Mouse (Mus musculus): ENCODE data around the gene Mag. TPM values are rescaled to one million over a fixed set of nuclear protein-coding genes. Genes with fewer than 3 reads are reported as not detected.

Mag gene
- polyA plus RNA-seq, 1 experiment, result 7.2 TPM

DNA sequence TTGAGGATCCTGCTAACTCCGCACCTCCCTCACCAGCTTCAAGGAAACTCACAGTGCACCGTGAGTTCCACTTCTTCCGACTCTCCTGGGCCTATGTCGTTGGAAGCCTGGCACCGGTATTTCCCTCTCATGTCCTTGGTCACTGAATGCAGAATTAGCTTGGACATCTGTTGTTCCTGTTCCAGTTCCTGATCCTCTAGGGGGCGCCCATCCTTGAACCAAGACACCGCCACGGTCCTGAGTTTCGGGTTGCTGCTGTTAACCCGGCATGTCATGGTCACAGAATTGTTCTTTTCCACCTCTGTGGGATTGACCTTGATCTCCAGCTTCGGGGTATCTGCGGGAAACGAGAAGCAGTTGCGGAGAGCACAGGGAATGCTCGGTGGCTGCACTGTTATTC lies 41.6 kb downstream of the Mag start:
- no peak overlapping the region for H3K4me3 ChIP-seq (replicated peaks; ENCODE audit: control insufficient read depth, low read depth, low read length)
- TF ChIP-seq POLR2A (IDR thresholded peaks at IDR 0.05; ENCODE audit: borderline replicate concordance, control insufficient read depth, low read depth, low read length) (no peak), CTCF (IDR thresholded peaks at IDR 0.05; ENCODE audit: control insufficient read depth, insufficient read depth, low read length) (peak; percentile 83)
- peaks cover 1% of the 10 kb centered on the region for H3K4me1 ChIP-seq (ENCODE audit: control insufficient read depth, insufficient read depth, low read length)
- 15% methylated on average over 15 of the region's 15 CpGs for WGBS
- no peak overlapping the region for H3K27ac ChIP-seq (ENCODE audit: control insufficient read depth, insufficient read depth, low read depth, low read length, poor library complexity)

DNA sequence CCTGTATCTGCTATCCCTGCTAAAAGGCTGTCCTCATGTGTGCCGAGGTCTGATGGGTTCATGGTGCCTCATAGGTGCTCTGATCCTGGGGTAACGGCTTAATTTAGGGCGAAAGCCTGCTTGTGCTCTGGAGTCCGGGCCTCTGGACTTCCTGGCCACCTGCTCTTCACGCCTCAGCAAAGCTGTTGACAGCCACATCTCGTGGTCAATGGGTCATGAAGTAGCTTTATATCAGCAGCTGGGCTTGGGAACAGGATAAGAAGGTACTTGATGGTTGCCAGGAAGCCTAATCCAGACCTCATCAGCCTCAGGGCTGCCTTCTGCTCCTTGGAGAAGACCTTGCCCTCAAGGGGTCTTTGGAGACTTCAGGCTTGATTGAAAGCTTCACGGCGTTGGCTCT lies 51.3 kb downstream of the Mag start:
- Histone ChIP-seq H3K27ac (ENCODE audit: control insufficient read depth, insufficient read depth, low read depth, low read length, poor library complexity) (peak overlapping the region; percentile 68), H3K4me3 (replicated peaks; ENCODE audit: control insufficient read depth, low read depth, low read length) (no peak overlapping the region), H3K4me1 (ENCODE audit: control insufficient read depth, insufficient read depth, low read length) (no peaks in the 10 kb centered on the region; the same call in 1 of the 2 replicates)
- no peak for TF ChIP-seq POLR2A (IDR thresholded peaks at IDR 0.05; ENCODE audit: borderline replicate concordance, control insufficient read depth, low read depth, low read length)
- TF ChIP-seq CTCF (IDR thresholded peaks at IDR 0.05; ENCODE audit: control insufficient read depth, insufficient read depth, low read length), result no peak
- WGBS, result 53% methylated on average over 8 of the region's 8 CpGs

DNA sequence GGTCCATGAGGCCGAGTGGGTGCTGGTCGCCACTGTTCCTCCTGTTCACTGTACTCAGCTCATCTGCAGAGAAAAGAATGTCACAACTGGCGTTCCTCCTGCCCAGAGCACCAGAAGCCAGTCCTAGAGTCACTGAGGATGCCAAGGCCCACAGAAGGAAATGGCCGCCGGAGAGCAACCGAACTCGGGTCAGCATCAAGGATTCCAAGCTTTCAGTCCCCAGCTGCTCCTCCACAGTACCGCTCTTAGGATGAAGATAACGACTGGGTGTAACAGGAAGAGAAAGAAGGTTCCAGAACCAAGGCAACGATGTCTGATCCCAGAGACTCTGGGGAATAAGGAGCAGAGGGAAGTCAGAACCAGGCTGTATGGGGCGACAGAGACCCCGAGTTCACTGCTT lies 53.2 kb downstream of the Mag start, which contains the start of gene Ffar1:
Gene Ffar1 (minus strand): TSS at position 101 of the 400 bp plus-strand sequence.
- H3K4me3 ChIP-seq (replicated peaks; ENCODE audit: control insufficient read depth, low read depth, low read length), result no peak within 1 kb of the TSS
- TF ChIP-seq CTCF (IDR thresholded peaks at IDR 0.05; ENCODE audit: control insufficient read depth, insufficient read depth, low read length), result no peak
- WGBS, result 81% methylated on average over 12 of the region's 12 CpGs
- H3K4me1 ChIP-seq (ENCODE audit: control insufficient read depth, insufficient read depth, low read length), result no peaks in the 10 kb centered on the region; the same call in 1 of the 2 replicates
- no peak within 1 kb of the TSS for H3K27ac ChIP-seq (ENCODE audit: control insufficient read depth, insufficient read depth, low read depth, low read length, poor library complexity)

DNA sequence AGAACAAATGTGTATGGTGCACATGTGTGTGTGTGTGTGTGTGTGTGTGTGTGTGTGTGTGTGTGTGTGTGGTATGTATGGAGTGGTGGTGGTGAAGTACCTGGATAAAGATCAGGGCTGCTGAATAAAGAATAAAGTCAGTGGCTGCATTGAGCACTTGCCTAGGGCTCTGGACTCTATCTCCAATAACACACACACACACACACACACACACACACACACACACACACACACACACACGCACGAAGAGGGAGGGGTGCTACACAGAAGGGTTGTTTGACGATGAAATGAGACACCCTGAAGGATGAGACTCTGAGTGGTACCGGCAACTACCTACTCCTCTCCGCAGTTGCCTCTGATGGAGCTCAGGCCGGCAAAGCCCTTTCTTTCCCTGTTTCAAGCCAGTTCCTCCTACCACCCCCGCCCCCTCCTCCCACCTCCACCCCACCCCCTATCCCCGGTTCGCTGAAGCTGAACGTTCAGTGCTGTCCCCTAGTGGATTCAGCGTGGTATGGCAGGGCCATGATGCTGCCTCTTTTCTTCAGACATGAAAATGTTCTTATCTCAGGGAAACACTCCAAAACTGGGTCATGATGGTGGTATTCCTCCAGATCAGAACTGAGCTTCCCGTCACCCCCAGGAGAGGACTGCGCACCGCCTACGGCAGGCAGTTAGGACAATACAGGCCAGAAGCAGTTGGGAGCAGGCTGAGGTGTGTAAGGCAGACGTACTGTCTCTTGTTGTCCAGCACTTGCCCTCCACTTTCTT lies 54.9 kb downstream of the Mag start:
- WGBS, result 6% methylated on average over 16 of the region's 16 CpGs
- Histone ChIP-seq H3K4me1 (ENCODE audit: control insufficient read depth, insufficient read depth, low read length) (no peaks in the 10 kb centered on the region; the same call in 1 of the 2 replicates), H3K4me3 (replicated peaks; ENCODE audit: control insufficient read depth, low read depth, low read length) (peak overlapping the region; percentile 37), H3K27ac (ENCODE audit: control insufficient read depth, insufficient read depth, low read depth, low read length, poor library complexity) (no peak overlapping the region)
- TF ChIP-seq POLR2A (IDR thresholded peaks at IDR 0.05; ENCODE audit: borderline replicate concordance, control insufficient read depth, low read depth, low read length), result no peak
- peak; percentile 78 for TF ChIP-seq CTCF (IDR thresholded peaks at IDR 0.05; ENCODE audit: control insufficient read depth, insufficient read depth, low read length)

DNA sequence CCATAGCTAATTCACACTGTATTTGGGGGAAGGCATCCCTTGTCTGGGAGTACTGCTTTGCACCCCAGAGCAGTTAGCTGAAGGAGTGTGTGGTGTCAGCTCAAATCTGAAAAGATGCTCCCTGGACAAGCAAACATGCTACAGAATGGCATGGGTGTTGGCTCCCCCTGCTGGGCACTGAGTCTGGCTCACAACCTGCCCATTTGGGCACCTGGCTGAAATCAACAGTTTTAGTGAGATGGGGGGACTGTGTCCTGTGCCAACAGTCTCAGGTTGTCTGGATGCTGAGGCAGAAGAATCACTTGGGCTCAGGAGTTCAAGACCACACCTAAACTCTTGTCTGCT lies 55.4 kb downstream of the Mag start:
- TF ChIP-seq POLR2A (IDR thresholded peaks at IDR 0.05; ENCODE audit: borderline replicate concordance, control insufficient read depth, low read depth, low read length) (no peak), CTCF (IDR thresholded peaks at IDR 0.05; ENCODE audit: control insufficient read depth, insufficient read depth, low read length) (peak; percentile 98)
- H3K27ac ChIP-seq (ENCODE audit: control insufficient read depth, insufficient read depth, low read depth, low read length, poor library complexity), result no peak overlapping the region
- H3K4me3 ChIP-seq (replicated peaks; ENCODE audit: control insufficient read depth, low read depth, low read length), result no peak overlapping the region
- no peaks in the 10 kb centered on the region; the same call in 1 of the 2 replicates for H3K4me1 ChIP-seq (ENCODE audit: control insufficient read depth, insufficient read depth, low read length)

DNA sequence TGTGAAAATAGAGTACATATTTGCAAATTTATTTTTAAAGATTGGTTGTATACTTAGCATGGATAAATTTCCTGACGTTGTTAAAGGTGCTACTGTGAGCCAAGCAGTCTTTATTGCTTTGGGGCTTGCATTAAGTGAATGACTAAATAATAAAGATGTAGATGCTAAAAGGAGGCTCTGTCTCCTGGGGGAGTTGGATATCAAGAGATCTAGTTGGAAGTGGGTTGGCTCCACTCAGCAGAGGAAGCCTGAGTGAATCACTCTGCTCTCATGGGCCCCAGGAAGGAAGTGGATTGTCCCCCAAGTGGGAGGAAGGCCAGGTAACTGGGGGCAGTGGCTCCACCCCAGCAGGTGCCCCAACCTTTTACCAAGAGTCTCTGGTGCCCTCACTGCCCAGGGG lies 56.9 kb downstream of the Mag start:
- no peak overlapping the region for H3K27ac ChIP-seq (ENCODE audit: control insufficient read depth, insufficient read depth, low read depth, low read length, poor library complexity)
- TF ChIP-seq POLR2A (IDR thresholded peaks at IDR 0.05; ENCODE audit: borderline replicate concordance, control insufficient read depth, low read depth, low read length) (no peak), CTCF (IDR thresholded peaks at IDR 0.05; ENCODE audit: control insufficient read depth, insufficient read depth, low read length) (no peak)
- no peaks in the 10 kb centered on the region; the same call in 1 of the 2 replicates for H3K4me1 ChIP-seq (ENCODE audit: control insufficient read depth, insufficient read depth, low read length)
- no peak overlapping the region for H3K4me3 ChIP-seq (replicated peaks; ENCODE audit: control insufficient read depth, low read depth, low read length)
- WGBS, result 41% methylated on average over 1 of the region's 1 CpGs

DNA sequence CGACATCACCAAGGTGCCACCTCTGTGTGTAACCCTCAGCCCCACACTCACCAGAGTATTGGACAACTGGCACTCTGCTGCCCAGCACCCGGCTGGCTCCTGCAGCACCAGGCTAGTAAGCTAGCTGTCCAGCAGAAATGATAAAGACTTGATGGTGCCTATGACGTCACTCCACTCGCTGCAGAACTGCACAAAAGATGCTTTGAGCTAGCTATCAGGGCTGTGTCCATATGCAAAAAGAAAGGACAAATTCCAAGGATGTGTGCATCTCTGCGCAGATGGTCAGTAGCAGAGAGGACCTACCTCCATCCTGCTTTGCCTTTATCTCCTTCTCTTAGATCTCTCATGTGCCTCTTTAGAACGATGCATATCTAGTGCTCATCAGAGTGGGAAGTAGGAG lies 58.6 kb downstream of the Mag start, which contains the start of gene Ffar3:
Gene Ffar3 (minus strand): TSS at position 101 of the 400 bp plus-strand sequence.
- 70% methylated on average over 6 of the region's 6 CpGs for WGBS
- TF ChIP-seq CTCF (IDR thresholded peaks at IDR 0.05; ENCODE audit: control insufficient read depth, insufficient read depth, low read length), result no peak
- TF ChIP-seq POLR2A (IDR thresholded peaks at IDR 0.05; ENCODE audit: borderline replicate concordance, control insufficient read depth, low read depth, low read length), result no peak
- H3K27ac ChIP-seq (ENCODE audit: control insufficient read depth, insufficient read depth, low read depth, low read length, poor library complexity), result no peak within 1 kb of the TSS
- H3K4me1 ChIP-seq (ENCODE audit: control insufficient read depth, insufficient read depth, low read length), result no peaks in the 10 kb centered on the region; the same call in 1 of the 2 replicates
- H3K4me3 ChIP-seq (replicated peaks; ENCODE audit: control insufficient read depth, low read depth, low read length), result no peak within 1 kb of the TSS

DNA sequence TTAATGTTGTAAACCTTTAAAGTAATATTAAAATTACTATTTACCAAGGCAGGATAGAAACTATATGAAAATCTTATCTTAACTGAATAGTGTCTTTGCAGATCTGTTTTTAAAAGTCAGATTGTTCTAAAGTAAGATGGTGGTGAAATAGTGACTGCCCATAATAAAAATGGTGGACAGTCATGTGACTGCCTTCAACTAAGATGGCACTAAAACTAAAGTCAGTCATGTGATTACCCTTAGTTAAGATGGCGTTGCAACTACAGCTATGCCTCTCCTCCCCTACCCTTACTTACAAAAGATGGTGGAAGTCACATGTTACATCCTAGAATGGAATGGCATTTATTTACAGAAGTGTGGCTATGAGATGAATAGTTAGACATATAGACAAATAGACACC lies 63.3 kb downstream of the Mag start:
- H3K27ac ChIP-seq (ENCODE audit: control insufficient read depth, insufficient read depth, low read depth, low read length, poor library complexity), result no peak overlapping the region
- no peaks in the 10 kb centered on the region; the same call in 1 of the 2 replicates for H3K4me1 ChIP-seq (ENCODE audit: control insufficient read depth, insufficient read depth, low read length)
- TF ChIP-seq POLR2A (IDR thresholded peaks at IDR 0.05; ENCODE audit: borderline replicate concordance, control insufficient read depth, low read depth, low read length) (no peak), CTCF (IDR thresholded peaks at IDR 0.05; ENCODE audit: control insufficient read depth, insufficient read depth, low read length) (no peak)
- H3K4me3 ChIP-seq (replicated peaks; ENCODE audit: control insufficient read depth, low read depth, low read length), result no peak overlapping the region
- 87% methylated on average over 1 of the region's 1 CpGs for WGBS

Other genes with a start within 250 kb of the Mag start
- 19.5 and 32.1 TPM in 2 replicates for gene Haus5, start 249.9 kb downstream of the Mag start, polyA plus RNA-seq (2011; ENCODE audit: insufficient read depth, insufficient read length, low replicate concordance, missing spikeins)
- not detected in 2 replicates for gene Pmis2, start 243.3 kb downstream of the Mag start, polyA plus RNA-seq (2011; ENCODE audit: insufficient read depth, insufficient read length, low replicate concordance, missing spikeins)
- not detected in 2 replicates for gene 2200002J24Rik, start 215.9 kb downstream of the Mag start, polyA plus RNA-seq (2011; ENCODE audit: insufficient read depth, insufficient read length, low replicate concordance, missing spikeins)
- gene Atp4a, start 202.7 kb downstream of the Mag start, polyA plus RNA-seq (2011; ENCODE audit: insufficient read depth, insufficient read length, low replicate concordance, missing spikeins), result 0.95 TPM in 1 of 2 replicates, not detected in the other
- 49.6 and 95.6 TPM in 2 replicates for gene Tmem147, start 185.3 kb downstream of the Mag start, polyA plus RNA-seq (2011; ENCODE audit: insufficient read depth, insufficient read length, low replicate concordance, missing spikeins)
- not detected in 2 replicates for gene Gapdhs, start 171.2 kb downstream of the Mag start, polyA plus RNA-seq (2011; ENCODE audit: insufficient read depth, insufficient read length, low replicate concordance, missing spikeins)
- 3.5 and 6.4 TPM in 2 replicates for gene Sbsn, start 163.4 kb downstream of the Mag start, polyA plus RNA-seq (2011; ENCODE audit: insufficient read depth, insufficient read length, low replicate concordance, missing spikeins)
- 3.1 TPM in 1 of 2 replicates, not detected in the other for gene Dmkn, start 151.1 kb downstream of the Mag start, polyA plus RNA-seq (2011; ENCODE audit: insufficient read depth, insufficient read length, low replicate concordance, missing spikeins)
- gene Krtdap, start 127.0 kb downstream of the Mag start, polyA plus RNA-seq (2011; ENCODE audit: insufficient read depth, insufficient read length, low replicate concordance, missing spikeins), result not detected in 2 replicates
- gene Ffar2, start 91.1 kb downstream of the Mag start, polyA plus RNA-seq (2011; ENCODE audit: insufficient read depth, insufficient read length, low replicate concordance, missing spikeins), result 3.6 and 18.3 TPM in 2 replicates
- not detected in 2 replicates for gene Ffar3, start 58.7 kb downstream of the Mag start, polyA plus RNA-seq (2011; ENCODE audit: insufficient read depth, insufficient read length, low replicate concordance, missing spikeins)
- gene Ffar1, start 53.3 kb downstream of the Mag start, polyA plus RNA-seq (2011; ENCODE audit: insufficient read depth, insufficient read length, low replicate concordance, missing spikeins), result 2.1 and 4.9 TPM in 2 replicates
- 24.0 and 59.4 TPM in 2 replicates for gene Cd22, start 34.5 kb downstream of the Mag start, polyA plus RNA-seq (2011; ENCODE audit: insufficient read depth, insufficient read length, low replicate concordance, missing spikeins)
- not detected in 2 replicates for gene Hamp2, start 9.8 kb upstream of the Mag start, polyA plus RNA-seq (2011; ENCODE audit: insufficient read depth, insufficient read length, low replicate concordance, missing spikeins)
- 9.2 and 42.2 TPM in 2 replicates for gene Hamp, start 29.2 kb upstream of the Mag start, polyA plus RNA-seq (2011; ENCODE audit: insufficient read depth, insufficient read length, low replicate concordance, missing spikeins)
- gene Usf2, start 41.9 kb upstream of the Mag start, polyA plus RNA-seq (2011; ENCODE audit: insufficient read depth, insufficient read length, low replicate concordance, missing spikeins), result 88.9 and 89.6 TPM in 2 replicates
- 0.81 and 4.2 TPM in 2 replicates for gene Lsr, start 58.6 kb upstream of the Mag start, polyA plus RNA-seq (2011; ENCODE audit: insufficient read depth, insufficient read length, low replicate concordance, missing spikeins)
- gene Fam187b, start 58.9 kb upstream of the Mag start, polyA plus RNA-seq (2011; ENCODE audit: insufficient read depth, insufficient read length, low replicate concordance, missing spikeins), result 0.75 TPM in 1 of 2 replicates, not detected in the other
- gene Fxyd5, start 127.6 kb upstream of the Mag start, polyA plus RNA-seq (2011; ENCODE audit: insufficient read depth, insufficient read length, low replicate concordance, missing spikeins), result 85.0 and 239 TPM in 2 replicates
- gene Fxyd7, start 136.6 kb upstream of the Mag start, polyA plus RNA-seq (2011; ENCODE audit: insufficient read depth, insufficient read length, low replicate concordance, missing spikeins), result not detected in 2 replicates
- gene Fxyd1, start 142.3 kb upstream of the Mag start, polyA plus RNA-seq (2011; ENCODE audit: insufficient read depth, insufficient read length, low replicate concordance, missing spikeins), result 7.8 and 16.2 TPM in 2 replicates
- 0.23 and 2.3 TPM in 2 replicates for gene Lgi4, start 144.5 kb upstream of the Mag start, polyA plus RNA-seq (2011; ENCODE audit: insufficient read depth, insufficient read length, low replicate concordance, missing spikeins)
- gene Fxyd3, start 161.8 kb upstream of the Mag start, polyA plus RNA-seq (2011; ENCODE audit: insufficient read depth, insufficient read length, low replicate concordance, missing spikeins), result not detected in 2 replicates
- gene Hpn, start 200.4 kb upstream of the Mag start, polyA plus RNA-seq (2011; ENCODE audit: insufficient read depth, insufficient read length, low replicate concordance, missing spikeins), result 38.2 and 59.6 TPM in 2 replicates
- 4.3 and 6.2 TPM in 2 replicates for gene Scn1b, start 212.1 kb upstream of the Mag start, polyA plus RNA-seq (2011; ENCODE audit: insufficient read depth, insufficient read length, low replicate concordance, missing spikeins)
- 73.7 and 144 TPM in 2 replicates for gene Gramd1a, start 241.0 kb upstream of the Mag start, polyA plus RNA-seq (2011; ENCODE audit: insufficient read depth, insufficient read length, low replicate concordance, missing spikeins)

Data from bone marrow, adult 2 months (tissue).